Mouse (Mus musculus): ENCODE results near the gene Vmn1r35. TPM values are rescaled to one million over a fixed set of nuclear protein-coding genes. Genes with fewer than 3 reads are reported as not detected.
"Not testable (repeated sequence)": the region's sequence is repeated elsewhere in the genome, so short reads cannot be mapped to it uniquely, and the experiment has no call there.

Gene Vmn1r35
- not detected in 2 replicates for polyA plus RNA-seq (2014; fragmentation: Nextera tagmentation; extraction: Ambion mirVana)

DNA sequence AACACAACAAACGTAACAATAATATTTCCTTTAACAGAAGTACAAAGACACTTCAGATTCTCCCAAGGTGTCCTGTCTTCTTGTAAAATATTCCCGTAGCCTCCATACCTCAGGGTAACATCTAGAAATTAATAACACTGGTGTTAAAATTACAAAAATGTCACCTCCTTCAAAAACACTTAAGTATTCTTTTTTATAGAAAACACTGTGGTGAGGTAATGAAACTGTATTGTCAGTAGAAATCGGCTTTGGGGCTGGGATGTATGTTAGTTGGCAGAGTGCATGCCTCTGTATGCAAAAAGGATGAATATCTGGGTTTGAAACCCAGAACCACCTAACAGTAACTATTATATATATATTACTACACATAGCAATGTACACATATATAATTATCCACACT is at the start of gene Vmn1r35:
TSS of gene Vmn1r35 (minus strand) at position 101 of the 400 bp plus-strand sequence.
- Histone ChIP-seq H3K4me3 (ENCODE audit: low read depth, low read length) (no peak within 1 kb of the TSS), H3K9ac (ENCODE audit: low read length) (no peak within 1 kb of the TSS), H3K36me3 (ENCODE audit: control insufficient read depth, insufficient read depth, low read length) (no peaks in the 10 kb centered on the region), H3K4me1 (ENCODE audit: control insufficient read depth, insufficient read depth, low read length) (no peaks in the 10 kb centered on the region), H3K27me3 (ENCODE audit: control insufficient read depth, insufficient read depth, low read length) (no peaks in the 10 kb centered on the region), H3K27ac (replicated peaks; ENCODE audit: low read depth, low read length) (no peak within 1 kb of the TSS), H3K4me2 (ENCODE audit: low read depth, severe bottlenecking) (no peak within 1 kb of the TSS), H3K9me3 (ENCODE audit: control insufficient read depth, low read length) (no peaks in the 10 kb centered on the region)
- ATAC-seq (ENCODE audit: insufficient number of reproducible peaks, low FRiP score, low TSS enrichment, low read depth) (no peak), DNase-seq (ENCODE audit: low spot score) (no peak)
- WGBS, result 82% methylated on average over 3 of the region's 3 CpGs

DNA sequence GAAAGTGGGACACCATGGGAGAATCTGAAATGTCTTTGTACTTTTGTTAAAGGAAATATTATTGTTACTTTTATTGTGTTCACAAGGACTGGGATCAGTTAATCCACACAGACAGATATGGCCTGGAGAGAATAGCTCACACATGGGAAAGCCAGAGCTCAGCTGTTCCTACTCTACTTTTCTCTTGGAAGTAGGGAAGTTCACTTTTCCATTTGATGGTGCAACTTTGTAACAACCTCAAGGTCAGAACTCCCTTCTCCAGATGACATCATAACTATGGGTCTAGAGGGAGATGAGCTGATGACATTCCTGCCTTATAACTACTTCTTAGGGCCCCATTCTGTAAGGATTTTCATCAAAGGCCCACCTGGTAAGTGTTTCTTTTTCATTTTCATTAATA is 43.4 kb upstream of the Vmn1r35 start, which contains the start of gene Vmn1r37:
TSS of gene Vmn1r37 (plus strand) at position 301 of the 400 bp plus-strand sequence.
- H3K9me3 ChIP-seq (ENCODE audit: control insufficient read depth, low read length); H3K27me3 ChIP-seq (ENCODE audit: control insufficient read depth, insufficient read depth, low read length); DNase-seq (ENCODE audit: low spot score); H3K4me2 ChIP-seq (ENCODE audit: low read depth, severe bottlenecking); H3K9ac ChIP-seq (ENCODE audit: low read length); H3K4me1 ChIP-seq (ENCODE audit: control insufficient read depth, insufficient read depth, low read length); H3K27ac ChIP-seq (replicated peaks; ENCODE audit: low read depth, low read length); ATAC-seq (ENCODE audit: insufficient number of reproducible peaks, low FRiP score, low TSS enrichment, low read depth); H3K4me3 ChIP-seq (ENCODE audit: low read depth, low read length); H3K36me3 ChIP-seq (ENCODE audit: control insufficient read depth, insufficient read depth, low read length): not testable (repeated sequence)

DNA sequence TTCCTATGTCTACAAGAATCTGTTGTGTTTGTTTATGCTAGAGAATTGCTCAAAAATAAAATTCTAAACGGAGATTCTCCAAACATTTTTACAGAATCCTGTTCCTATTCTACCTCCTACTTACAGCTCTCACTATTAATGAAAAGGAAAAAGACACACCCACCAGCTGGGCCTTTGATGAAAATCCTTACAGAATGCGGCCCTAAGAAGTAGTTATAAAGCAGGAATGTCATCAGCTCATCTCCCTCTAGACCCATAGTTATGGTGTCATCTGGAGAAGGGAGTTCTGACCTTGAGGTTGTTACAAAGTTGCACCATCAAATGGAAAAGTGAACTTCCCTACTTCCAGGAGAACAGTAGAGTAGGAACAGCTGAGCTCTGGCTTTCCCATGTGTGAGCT is 33.4 kb upstream of the Vmn1r35 start, which contains the start of gene Vmn1r36:
TSS of gene Vmn1r36 (minus strand) at position 101 of the 400 bp plus-strand sequence.
- not testable (repeated sequence) for H3K9me3 ChIP-seq (ENCODE audit: control insufficient read depth, low read length); ATAC-seq (ENCODE audit: insufficient number of reproducible peaks, low FRiP score, low TSS enrichment, low read depth); H3K36me3 ChIP-seq (ENCODE audit: control insufficient read depth, insufficient read depth, low read length); H3K9ac ChIP-seq (ENCODE audit: low read length); H3K4me3 ChIP-seq (ENCODE audit: low read depth, low read length); H3K4me1 ChIP-seq (ENCODE audit: control insufficient read depth, insufficient read depth, low read length); H3K27me3 ChIP-seq (ENCODE audit: control insufficient read depth, insufficient read depth, low read length); DNase-seq (ENCODE audit: low spot score); H3K4me2 ChIP-seq (ENCODE audit: low read depth, severe bottlenecking); H3K27ac ChIP-seq (replicated peaks; ENCODE audit: low read depth, low read length)
- WGBS, result 75% methylated on average over 2 of the region's 2 CpGs

DNA sequence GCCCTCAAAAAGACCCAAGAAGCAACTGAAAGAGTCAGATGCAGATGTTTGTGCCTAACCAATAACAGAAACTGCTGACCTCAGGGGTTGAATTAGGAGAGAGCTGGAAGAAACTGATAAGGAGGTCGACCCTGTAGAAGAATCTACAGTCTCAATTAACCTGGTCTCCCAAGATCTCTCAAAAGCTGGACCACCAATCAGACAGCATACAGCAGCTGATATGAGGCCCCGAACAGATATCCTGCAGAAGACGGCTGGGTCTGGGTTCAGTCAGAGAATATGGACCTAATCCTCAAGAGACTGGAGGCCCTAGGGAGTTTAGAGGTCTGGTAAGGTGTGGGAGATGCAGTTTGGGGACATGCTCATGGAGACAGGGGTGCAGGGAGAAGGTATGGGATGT is 28.1 kb upstream of the Vmn1r35 start:
- Histone ChIP-seq H3K27ac (replicated peaks; ENCODE audit: low read depth, low read length) (no peak overlapping the region), H3K27me3 (ENCODE audit: control insufficient read depth, insufficient read depth, low read length) (no peaks in the 10 kb centered on the region), H3K4me1 (ENCODE audit: control insufficient read depth, insufficient read depth, low read length) (no peaks in the 10 kb centered on the region), H3K9me3 (ENCODE audit: control insufficient read depth, low read length) (no peaks in the 10 kb centered on the region), H3K9ac (ENCODE audit: low read length) (no peak overlapping the region), H3K4me3 (ENCODE audit: low read depth, low read length) (no peak overlapping the region), H3K36me3 (ENCODE audit: control insufficient read depth, insufficient read depth, low read length) (no peaks in the 10 kb centered on the region), H3K4me2 (ENCODE audit: low read depth, severe bottlenecking) (no peak overlapping the region)
- DNase-seq (ENCODE audit: low spot score) (no peak), ATAC-seq (ENCODE audit: insufficient number of reproducible peaks, low FRiP score, low TSS enrichment, low read depth) (no peak)
- WGBS, result 81% methylated on average over 3 of the region's 3 CpGs

DNA sequence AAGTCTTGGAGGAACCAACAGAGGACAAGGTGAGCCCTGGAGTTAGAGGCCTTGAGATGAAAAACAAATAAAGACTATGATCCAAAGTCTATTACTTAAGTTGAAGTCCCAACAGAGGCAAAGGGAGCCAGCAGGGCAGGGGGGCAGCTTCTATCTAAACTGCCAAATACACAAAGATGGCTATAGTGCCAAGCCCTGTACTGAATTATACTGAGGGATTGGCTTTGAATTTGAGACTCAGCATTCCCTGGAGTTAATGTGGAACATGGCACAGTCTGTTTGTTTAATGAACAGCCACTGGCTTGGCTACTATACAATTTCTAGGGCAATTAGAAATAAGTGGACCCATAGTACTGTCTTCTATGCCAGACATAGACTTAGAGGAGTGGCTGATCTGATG is 23.2 kb upstream of the Vmn1r35 start:
- Histone ChIP-seq H3K27me3 (ENCODE audit: control insufficient read depth, insufficient read depth, low read length) (no peaks in the 10 kb centered on the region), H3K9me3 (ENCODE audit: control insufficient read depth, low read length) (no peaks in the 10 kb centered on the region)
- DNase-seq (ENCODE audit: low spot score), result no peak

DNA sequence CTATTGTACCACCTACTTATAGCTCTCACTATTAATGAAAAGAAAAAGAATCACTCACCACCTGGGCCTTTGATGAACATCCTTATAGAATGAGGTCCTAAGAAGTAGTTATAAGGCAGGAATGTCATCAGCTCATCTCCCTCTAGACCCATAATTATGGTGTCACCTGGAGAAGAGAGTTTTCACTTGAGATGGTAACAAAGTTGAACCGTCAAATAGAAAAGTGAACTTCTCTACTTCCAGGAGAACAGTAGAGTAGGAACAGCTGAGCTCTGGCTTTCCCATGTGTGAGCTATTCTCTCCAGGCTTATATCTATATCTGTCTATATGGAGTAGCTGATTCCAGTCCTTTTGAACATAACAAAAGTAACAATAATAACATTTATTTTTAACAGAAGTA is 41.9 kb downstream of the Vmn1r35 start, which contains the start of gene Vmn1r34:
TSS of gene Vmn1r34 (minus strand) at position 101 of the 400 bp plus-strand sequence.
- 68% methylated on average over 1 of the region's 1 CpGs for WGBS
- no peaks in the 10 kb centered on the region for H3K36me3 ChIP-seq (ENCODE audit: control insufficient read depth, insufficient read depth, low read length)

More for the DNA sequence above, 23.2 kb upstream of the Vmn1r35 start:
- Histone ChIP-seq H3K9ac (ENCODE audit: low read length) (no peak overlapping the region), H3K4me3 (ENCODE audit: low read depth, low read length) (no peak overlapping the region), H3K36me3 (ENCODE audit: control insufficient read depth, insufficient read depth, low read length) (no peaks in the 10 kb centered on the region), H3K4me2 (ENCODE audit: low read depth, severe bottlenecking) (no peak overlapping the region), H3K4me1 (ENCODE audit: control insufficient read depth, insufficient read depth, low read length) (no peaks in the 10 kb centered on the region), H3K27ac (replicated peaks; ENCODE audit: low read depth, low read length) (no peak overlapping the region)
- no peak for ATAC-seq (ENCODE audit: insufficient number of reproducible peaks, low FRiP score, low TSS enrichment, low read depth)

More for the DNA sequence above, 41.9 kb downstream of the Vmn1r35 start, which contains the start of gene Vmn1r34:
- no peak for ATAC-seq (ENCODE audit: insufficient number of reproducible peaks, low FRiP score, low TSS enrichment, low read depth)
- H3K9me3 ChIP-seq (ENCODE audit: control insufficient read depth, low read length), result no peaks in the 10 kb centered on the region
- no peaks in the 10 kb centered on the region for H3K4me1 ChIP-seq (ENCODE audit: control insufficient read depth, insufficient read depth, low read length)
- H3K9ac ChIP-seq (ENCODE audit: low read length), result no peak within 1 kb of the TSS
- no peaks in the 10 kb centered on the region for H3K27me3 ChIP-seq (ENCODE audit: control insufficient read depth, insufficient read depth, low read length)
- H3K4me3 ChIP-seq (ENCODE audit: low read depth, low read length), result no peak within 1 kb of the TSS
- DNase-seq (ENCODE audit: low spot score), result no peak
- no peak within 1 kb of the TSS for H3K4me2 ChIP-seq (ENCODE audit: low read depth, severe bottlenecking)
- H3K27ac ChIP-seq (replicated peaks; ENCODE audit: low read depth, low read length), result no peak within 1 kb of the TSS

Other genes starting within 250 kb of the Vmn1r35 start
- 124 and 136 TPM in 2 replicates for gene Mad2l1, start 150.5 kb downstream of the Vmn1r35 start, polyA plus RNA-seq (2014; fragmentation: Nextera tagmentation; extraction: Ambion mirVana)
- 0.18 and 0.32 TPM in 2 replicates for gene Vmn1r32, start 125.8 kb downstream of the Vmn1r35 start, polyA plus RNA-seq (2014; fragmentation: Nextera tagmentation; extraction: Ambion mirVana)
- not detected in 2 replicates for gene Vmn1r33, start 67.6 kb downstream of the Vmn1r35 start, polyA plus RNA-seq (2014; fragmentation: Nextera tagmentation; extraction: Ambion mirVana)
- not detected in 2 replicates for gene Vmn1r34, start 42.0 kb downstream of the Vmn1r35 start, polyA plus RNA-seq (2014; fragmentation: Nextera tagmentation; extraction: Ambion mirVana)
- not detected in 2 replicates for gene Vmn1r36, start 33.3 kb upstream of the Vmn1r35 start, polyA plus RNA-seq (2014; fragmentation: Nextera tagmentation; extraction: Ambion mirVana)
- not detected in 2 replicates for gene Vmn1r37, start 43.5 kb upstream of the Vmn1r35 start, polyA plus RNA-seq (2014; fragmentation: Nextera tagmentation; extraction: Ambion mirVana)
- gene Vmn1r38, start 96.7 kb upstream of the Vmn1r35 start, polyA plus RNA-seq (2014; fragmentation: Nextera tagmentation; extraction: Ambion mirVana), result not detected in 2 replicates
- not detected in 2 replicates for gene Vmn1r39, start 124.7 kb upstream of the Vmn1r35 start, polyA plus RNA-seq (2014; fragmentation: Nextera tagmentation; extraction: Ambion mirVana)
- 72.2 and 73.0 TPM in 2 replicates for gene Gng12, start 210.5 kb upstream of the Vmn1r35 start, polyA plus RNA-seq (2014; fragmentation: Nextera tagmentation; extraction: Ambion mirVana)

All from limb, embryonic 11.5 days (tissue).